Mouse (Mus musculus) layer of hippocampus, postnatal 14 days (tissue): Measurements from ENCODE around the gene Prr13. TPM values are rescaled to one million over a fixed set of nuclear protein-coding genes. Genes with fewer than 3 reads are reported as not detected.

ENCODE experiments used
- DNase-seq, 2 experiments: peaks; one replicate each; pipeline ENCODE4 v3.0.0; 2021 to 2022; ENCODE audit warnings: low spot score in 2 of 2, mixed read lengths in 1 of 2
- total RNA-seq, 2 experiments: library from RNA; stranded (reverse); gene quantifications; 2 replicates each; pipeline ENCODE4 v1.2.3; 2021

Prr13 gene
- total RNA-seq, 2 experiments from 2014 or later, result 23.1 to 25.0 TPM

GRCm38 (mm10) chr15:102460409-102460808 is 1.6 kb downstream of the Prr13 start:
- no peak for DNase-seq

GRCm38 (mm10) chr15:102460971-102461370 is 2.1 kb downstream of the Prr13 start:
- no peak for DNase-seq

DNA sequence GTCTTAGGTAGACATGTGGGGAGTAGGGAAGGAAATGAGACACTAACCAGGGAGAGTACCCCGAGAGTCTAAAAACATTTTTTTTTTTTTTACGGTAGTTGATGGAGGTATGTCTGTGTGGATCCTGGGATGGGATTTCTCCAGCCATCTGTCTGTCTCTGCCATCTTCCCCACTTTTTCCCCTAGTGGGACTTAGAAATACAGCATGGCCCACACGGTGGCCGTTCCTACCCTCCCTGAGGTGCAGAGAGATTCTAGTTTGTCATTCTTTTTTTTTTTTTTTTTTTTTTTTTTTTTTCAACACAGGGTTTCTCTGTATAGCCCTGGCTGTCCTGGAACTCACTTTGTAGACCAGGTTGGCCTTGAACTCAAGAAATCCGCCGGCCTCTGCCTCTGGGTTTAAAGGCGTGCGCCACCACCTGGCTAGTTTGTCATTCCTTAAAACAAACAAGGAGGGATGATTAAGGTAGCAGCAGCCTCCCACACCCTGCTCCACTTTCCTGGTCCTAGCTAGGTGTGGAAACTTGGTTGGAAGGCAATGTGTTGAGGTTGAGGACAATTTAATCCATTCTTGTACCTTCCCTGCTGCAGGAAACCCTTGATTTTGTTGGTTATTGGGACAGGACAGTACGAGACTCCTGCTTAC is 2.7 kb downstream of the Prr13 start:
- no peak for DNase-seq

DNA sequence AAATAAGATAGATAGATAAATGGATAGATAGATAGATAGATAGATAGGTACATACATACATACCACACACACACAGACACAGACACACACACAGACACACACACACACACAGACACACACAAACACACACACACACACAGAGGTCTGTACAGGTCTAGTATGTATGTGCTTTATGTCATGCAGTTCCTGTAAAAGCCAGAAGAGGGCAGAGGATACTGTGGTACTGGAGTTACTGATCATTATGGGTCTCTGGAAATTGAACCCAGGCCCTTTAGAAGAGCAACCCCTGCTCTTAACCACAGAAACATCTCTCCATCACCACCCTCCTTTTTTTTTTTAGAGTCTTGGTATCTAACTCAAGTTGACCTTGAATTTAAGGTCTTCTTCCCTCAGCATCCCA is 4.8 kb downstream of the Prr13 start:
- DNase-seq, result no peak

- DNase-seq, result no peak
Observed at GRCm38 (mm10) chr15:102468675-102469370, 10.0 kb downstream of the Prr13 start.

- peak; percentile 94 to 97 for DNase-seq
Observed at GRCm38 (mm10) chr15:102470183-102470604, 11.4 kb downstream of the Prr13 start, which contains the start of gene Pcbp2. Gene Pcbp2 (plus strand): TSS chr15:102470539.

GRCm38 (mm10) chr15:102470605-102471294 is 11.9 kb downstream of the Prr13 start:
- peak; percentile 78 to 85 for DNase-seq

- no peak for DNase-seq
Observed at GRCm38 (mm10) chr15:102471295-102471645, 12.4 kb downstream of the Prr13 start.

GRCm38 (mm10) chr15:102471727-102472126 is 12.9 kb downstream of the Prr13 start:
- no peak for DNase-seq

- no peak for DNase-seq
Observed at GRCm38 (mm10) chr15:102473246-102473645, 14.4 kb downstream of the Prr13 start.

DNA sequence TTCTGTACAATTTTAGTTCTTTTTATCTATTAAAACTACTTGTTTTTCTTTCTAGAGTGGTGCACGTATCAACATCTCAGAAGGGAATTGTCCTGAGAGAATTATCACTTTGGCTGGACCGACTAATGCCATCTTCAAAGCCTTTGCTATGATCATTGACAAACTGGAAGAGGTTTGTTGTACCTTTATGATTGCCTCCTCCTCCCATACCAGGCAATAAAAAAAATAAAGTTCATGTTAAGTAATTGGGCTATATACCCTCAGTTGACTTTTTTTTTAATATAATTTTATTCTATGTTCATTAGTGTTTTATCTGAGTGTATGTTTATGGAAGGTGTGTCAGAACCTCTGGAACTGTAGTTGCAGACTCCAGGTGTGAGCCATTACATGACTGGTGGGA is 15.7 kb downstream of the Prr13 start:
- no peak for DNase-seq

DNA sequence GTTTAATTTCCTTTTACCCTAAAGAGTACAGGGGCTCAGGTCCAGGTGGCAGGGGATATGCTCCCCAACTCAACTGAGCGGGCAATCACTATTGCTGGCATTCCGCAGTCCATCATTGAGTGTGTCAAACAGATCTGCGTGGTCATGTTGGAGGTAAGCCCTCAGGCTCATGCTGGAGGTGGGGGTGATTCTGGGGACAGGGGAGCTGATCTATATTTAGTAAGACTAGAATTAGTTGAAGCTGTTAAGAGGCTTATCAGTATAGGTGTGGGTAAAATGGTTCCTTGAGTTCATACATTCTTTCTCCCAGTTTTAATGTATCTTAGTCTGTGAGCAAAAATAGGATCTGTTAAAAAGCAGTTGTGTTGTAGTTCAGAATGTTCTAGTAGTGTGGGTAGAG is 24.3 kb downstream of the Prr13 start:
- DNase-seq, result no peak

GRCm38 (mm10) chr15:102485853-102486252 is 27.0 kb downstream of the Prr13 start:
- no peak for DNase-seq

DNA sequence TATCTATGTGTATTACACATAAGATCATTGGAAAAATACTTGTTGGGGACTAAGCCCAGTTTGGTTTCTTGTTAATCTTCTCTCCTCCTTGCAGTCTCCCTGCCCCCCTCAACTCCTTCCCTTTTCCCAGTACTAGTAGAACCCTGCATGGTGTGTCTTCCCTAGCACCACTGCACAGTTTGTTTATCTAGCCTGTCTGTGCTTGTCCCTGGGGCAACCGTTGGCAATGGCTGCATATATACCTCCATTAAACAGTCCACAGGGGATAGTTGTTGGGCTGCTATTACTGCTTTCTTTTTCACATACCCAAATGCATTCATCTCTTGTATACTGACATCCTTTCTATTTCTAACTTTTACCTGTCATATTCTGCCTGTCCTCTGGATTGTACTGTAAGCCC is 28.8 kb downstream of the Prr13 start:
- no peak for DNase-seq

DNA sequence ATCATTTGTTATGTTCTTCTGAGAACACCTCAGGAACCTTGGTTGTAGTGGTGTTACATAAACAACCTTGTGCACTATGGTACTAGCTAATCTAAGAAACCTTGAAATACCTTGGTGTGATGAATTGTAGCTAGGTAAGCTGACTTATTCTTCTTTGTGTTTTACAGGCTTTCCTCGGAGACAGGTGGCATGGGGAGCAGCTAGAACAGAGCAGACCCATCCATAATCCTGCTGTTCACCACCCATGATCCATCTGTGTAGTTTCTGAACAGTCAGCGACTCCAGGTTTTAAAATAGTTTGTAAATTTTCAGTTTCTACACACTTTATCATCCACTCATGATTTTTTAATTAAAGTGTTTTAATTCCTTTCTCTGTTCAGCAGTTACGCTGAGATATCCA is 39.5 kb downstream of the Prr13 start:
- DNase-seq, result peak in 1 of 2 experiments; percentile 60

DNA sequence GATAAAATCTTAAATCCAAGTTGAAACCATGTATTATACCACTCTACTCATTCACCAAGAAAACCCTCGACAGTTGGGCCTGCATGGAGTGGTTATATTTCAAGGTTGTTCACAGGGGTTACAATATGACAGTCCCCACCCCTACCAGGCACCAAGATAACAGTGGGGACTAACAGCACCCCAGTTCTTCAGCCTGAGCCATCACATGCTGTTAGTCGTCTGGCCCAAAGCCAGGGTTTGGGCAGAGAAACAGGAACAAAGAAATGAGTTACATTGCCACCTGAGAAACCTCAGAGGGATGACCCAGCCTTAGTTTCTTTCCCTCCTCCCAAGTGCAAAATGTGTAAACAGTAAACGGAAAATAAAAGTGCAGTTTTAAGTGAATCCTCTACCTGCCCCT is 40.5 kb downstream of the Prr13 start:
- DNase-seq, result no peak

- DNase-seq, result no peak
Observed at GRCm38 (mm10) chr15:102499851-102500250, 41.0 kb downstream of the Prr13 start.

DNA sequence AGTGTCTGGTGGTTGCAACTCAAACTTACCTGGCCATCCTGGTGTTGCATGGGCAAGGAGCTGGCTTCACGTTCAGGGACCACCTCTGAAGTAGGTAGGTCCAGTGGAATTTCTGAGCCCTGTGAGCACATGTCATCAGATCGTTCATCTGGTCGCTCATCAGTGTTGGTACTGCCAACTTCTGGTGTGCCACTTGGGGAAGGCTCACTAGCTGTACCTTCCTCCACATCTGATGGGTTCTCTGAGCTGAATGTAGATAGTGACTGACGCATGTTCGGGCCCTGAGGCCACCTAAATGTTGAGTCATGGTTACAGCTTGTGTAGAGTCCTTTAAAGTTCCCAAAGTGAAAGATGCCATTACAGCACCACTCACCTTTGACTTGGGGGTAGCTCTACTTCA is 41.7 kb downstream of the Prr13 start:
- no peak for DNase-seq

DNA sequence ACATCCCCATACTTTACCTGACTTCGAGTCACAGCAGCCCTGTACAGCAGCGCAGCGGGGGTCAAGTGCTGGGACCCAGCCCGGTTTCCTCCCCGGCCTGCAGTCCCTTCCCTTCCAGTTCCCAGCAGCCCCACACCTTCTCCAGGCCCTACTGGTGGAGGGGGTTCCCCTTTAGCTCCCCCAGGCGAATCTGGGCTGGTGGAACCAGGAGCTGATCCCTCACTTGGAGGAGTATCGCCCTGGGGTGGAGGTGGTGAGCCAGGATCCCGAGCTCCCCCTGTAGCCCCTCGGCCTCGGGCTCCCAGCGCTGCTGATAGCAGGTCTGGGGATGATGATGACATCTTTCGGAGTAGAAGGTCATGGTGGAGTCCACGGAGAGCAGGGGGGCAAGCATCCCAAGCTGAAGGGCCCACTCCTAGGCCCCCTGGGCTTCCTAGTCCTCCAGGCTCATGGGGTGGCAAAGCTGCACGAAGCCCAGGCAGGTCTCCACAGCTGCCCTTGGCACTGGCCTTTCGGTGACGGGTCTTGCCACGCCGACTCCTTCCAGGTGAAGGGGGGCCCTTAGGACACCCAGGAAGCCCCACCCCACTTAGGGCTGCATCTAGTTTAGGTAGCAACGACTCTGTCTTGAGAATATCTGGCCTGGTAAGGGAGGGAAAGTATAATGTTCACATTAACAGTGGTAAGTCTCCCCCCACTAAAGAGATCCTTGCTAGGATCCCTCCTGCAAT is 42.4 kb downstream of the Prr13 start:
- DNase-seq, result no peak

DNA sequence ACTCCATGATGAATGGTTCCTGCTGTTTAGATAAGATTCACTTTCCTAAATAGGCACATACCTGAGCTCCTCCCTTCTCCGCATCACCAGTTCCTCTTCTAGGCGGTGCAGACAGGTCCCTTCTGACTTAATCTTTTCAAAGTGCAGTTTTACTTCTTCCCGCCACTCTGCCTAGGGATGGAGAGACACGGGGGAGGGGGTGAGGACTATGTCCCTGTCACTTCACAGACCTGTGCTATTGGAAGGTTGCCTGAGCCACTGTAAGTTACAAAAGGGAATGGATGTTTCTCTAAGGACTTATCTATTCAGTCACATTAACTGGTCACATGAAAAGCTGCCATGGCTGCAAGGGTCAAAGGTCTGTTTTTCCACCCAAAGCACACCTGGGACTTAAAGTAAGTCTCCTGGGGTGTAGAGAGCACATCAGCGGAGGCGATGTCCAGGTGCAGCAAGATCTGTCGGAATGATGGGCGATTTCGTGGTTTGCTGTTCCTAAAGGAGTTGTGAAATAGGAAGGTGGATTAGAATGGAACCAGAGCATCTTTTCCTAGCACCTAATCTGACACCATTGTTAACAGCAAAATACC is 43.5 kb downstream of the Prr13 start:
- no peak for DNase-seq

DNA sequence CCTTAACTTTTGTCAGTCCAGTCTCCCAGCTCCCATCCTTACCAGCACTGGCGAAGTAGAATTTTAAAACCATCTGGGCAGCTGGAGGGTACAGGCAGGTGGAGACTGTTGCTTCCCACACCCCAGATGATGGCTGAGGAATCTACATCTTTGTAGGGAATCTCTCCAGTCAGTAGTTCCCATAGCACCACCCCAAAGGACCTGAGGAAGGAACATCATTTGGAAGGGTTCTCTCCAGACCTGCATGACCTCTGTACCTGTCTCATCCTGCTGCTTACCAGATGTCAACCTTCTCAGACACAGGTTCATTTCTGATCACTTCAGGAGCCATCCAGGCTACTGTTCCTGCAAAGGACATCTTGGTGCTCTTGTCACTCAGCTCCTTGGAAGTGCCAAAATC is 44.6 kb downstream of the Prr13 start, which contains the start of gene Gm10337:
Gm10337 (plus strand) TSS at position 276 of the 400 bp plus-strand sequence.
- no peak for DNase-seq
